Mouse (Mus musculus): ENCODE measurements around the gene Gm17545. TPM values are rescaled to one million over a fixed set of nuclear protein-coding genes. Genes with fewer than 3 reads are reported as not detected.

Gene Gm17545
- total and polyA plus RNA-seq, 3 experiments = not detected

GRCm38 (mm10) chr9:22424719-22425118 is 29.4 kb upstream of the Gm17545 start:
- no peaks in the 10 kb centered on the region for H3K9me3 ChIP-seq (replicated peaks)
- DNase-seq (ENCODE audit: low spot score) (no peak), ATAC-seq (ENCODE audit: extremely low read depth, insufficient number of reproducible peaks, low FRiP score, poor library complexity, severe bottlenecking) (no peak)
- no peak for TF ChIP-seq TAL1 (conservative IDR thresholded peaks at IDR 0.05; ENCODE audit: low read depth, low read length)
- TF ChIP-seq POLR2AphosphoS5 (IDR thresholded peaks at IDR 0.05; ENCODE audit: insufficient replicate concordance, low read depth, low read length) = no peak
- TF ChIP-seq GATA1 (IDR thresholded peaks at IDR 0.05; ENCODE audit: borderline replicate concordance, low read length) = no peak
- TF ChIP-seq CTCF (IDR thresholded peaks at IDR 0.05; ENCODE audit: low read depth, low read length) = no peak
- TF ChIP-seq GATA2 (IDR thresholded peaks at IDR 0.05; ENCODE audit: borderline replicate concordance, low read depth, low read length) = no peak
- no peaks in the 10 kb centered on the region for H3K27me3 ChIP-seq (ENCODE audit: insufficient read depth, low read length)
- peaks cover 11% of the 10 kb centered on the region for H3K4me1 ChIP-seq (ENCODE audit: insufficient read depth, low read depth, low read length)
- peaks cover 54% of the 10 kb centered on the region for H3K36me3 ChIP-seq (replicated peaks)
- H3K4me3 ChIP-seq (ENCODE audit: low read depth, low read length) = no peak overlapping the region

GRCm38 (mm10) chr9:22428028-22428665 is 25.9 kb upstream of the Gm17545 start:
- Histone ChIP-seq H3K36me3 (replicated peaks) (peaks cover 50% of the 10 kb centered on the region), H3K9me3 (replicated peaks) (no peaks in the 10 kb centered on the region), H3K4me1 (ENCODE audit: insufficient read depth, low read depth, low read length) (peaks cover 8% of the 10 kb centered on the region), H3K27me3 (ENCODE audit: insufficient read depth, low read length) (no peaks in the 10 kb centered on the region), H3K4me3 (ENCODE audit: low read depth, low read length) (no peak overlapping the region)
- no peak for ATAC-seq (ENCODE audit: extremely low read depth, insufficient number of reproducible peaks, low FRiP score, poor library complexity, severe bottlenecking)
- no peak for DNase-seq (ENCODE audit: low spot score)
- TF ChIP-seq GATA1 (IDR thresholded peaks at IDR 0.05; ENCODE audit: borderline replicate concordance, low read length) (no peak), GATA2 (IDR thresholded peaks at IDR 0.05; ENCODE audit: borderline replicate concordance, low read depth, low read length) (no peak), CTCF (IDR thresholded peaks at IDR 0.05; ENCODE audit: low read depth, low read length) (no peak), TAL1 (conservative IDR thresholded peaks at IDR 0.05; ENCODE audit: low read depth, low read length) (no peak), POLR2AphosphoS5 (IDR thresholded peaks at IDR 0.05; ENCODE audit: insufficient replicate concordance, low read depth, low read length) (no peak)

- no peak for DNase-seq (ENCODE audit: low spot score)
- TF ChIP-seq CTCF (IDR thresholded peaks at IDR 0.05; ENCODE audit: low read depth, low read length) (no peak), POLR2AphosphoS5 (IDR thresholded peaks at IDR 0.05; ENCODE audit: insufficient replicate concordance, low read depth, low read length) (no peak), GATA2 (IDR thresholded peaks at IDR 0.05; ENCODE audit: borderline replicate concordance, low read depth, low read length) (no peak), GATA1 (IDR thresholded peaks at IDR 0.05; ENCODE audit: borderline replicate concordance, low read length) (no peak), TAL1 (conservative IDR thresholded peaks at IDR 0.05; ENCODE audit: low read depth, low read length) (no peak)
- Histone ChIP-seq H3K9me3 (replicated peaks) (no peaks in the 10 kb centered on the region), H3K4me3 (ENCODE audit: low read depth, low read length) (no peak overlapping the region), H3K36me3 (replicated peaks) (peaks cover 53% of the 10 kb centered on the region), H3K27me3 (ENCODE audit: insufficient read depth, low read length) (no peaks in the 10 kb centered on the region), H3K4me1 (ENCODE audit: insufficient read depth, low read depth, low read length) (peaks cover 8% of the 10 kb centered on the region)
- no peak for ATAC-seq (ENCODE audit: extremely low read depth, insufficient number of reproducible peaks, low FRiP score, poor library complexity, severe bottlenecking)
These were observed 25.3 kb upstream of the Gm17545 start for GRCm38 (mm10) chr9:22428666-22429410.

- Histone ChIP-seq H3K4me3 (ENCODE audit: low read depth, low read length) (no peak overlapping the region), H3K4me1 (ENCODE audit: insufficient read depth, low read depth, low read length) (peaks cover 8% of the 10 kb centered on the region), H3K27me3 (ENCODE audit: insufficient read depth, low read length) (no peaks in the 10 kb centered on the region), H3K9me3 (replicated peaks) (no peaks in the 10 kb centered on the region), H3K36me3 (replicated peaks) (peaks cover 53% of the 10 kb centered on the region)
- ATAC-seq (ENCODE audit: extremely low read depth, insufficient number of reproducible peaks, low FRiP score, poor library complexity, severe bottlenecking) (no peak), DNase-seq (ENCODE audit: low spot score) (peak; percentile 11)
- TF ChIP-seq TAL1 (conservative IDR thresholded peaks at IDR 0.05; ENCODE audit: low read depth, low read length) (no peak), CTCF (IDR thresholded peaks at IDR 0.05; ENCODE audit: low read depth, low read length) (no peak), GATA1 (IDR thresholded peaks at IDR 0.05; ENCODE audit: borderline replicate concordance, low read length) (no peak), POLR2AphosphoS5 (IDR thresholded peaks at IDR 0.05; ENCODE audit: insufficient replicate concordance, low read depth, low read length) (no peak), GATA2 (IDR thresholded peaks at IDR 0.05; ENCODE audit: borderline replicate concordance, low read depth, low read length) (no peak)
These were observed 24.4 kb upstream of the Gm17545 start for GRCm38 (mm10) chr9:22429533-22430241.

GRCm38 (mm10) chr9:22430315-22430840 is 23.7 kb upstream of the Gm17545 start:
- Histone ChIP-seq H3K36me3 (replicated peaks) (peaks cover 51% of the 10 kb centered on the region), H3K27me3 (ENCODE audit: insufficient read depth, low read length) (no peaks in the 10 kb centered on the region), H3K4me3 (ENCODE audit: low read depth, low read length) (no peak overlapping the region), H3K4me1 (ENCODE audit: insufficient read depth, low read depth, low read length) (peaks cover 8% of the 10 kb centered on the region), H3K9me3 (replicated peaks) (no peaks in the 10 kb centered on the region)
- ATAC-seq (ENCODE audit: extremely low read depth, insufficient number of reproducible peaks, low FRiP score, poor library complexity, severe bottlenecking) = no peak
- TF ChIP-seq GATA2 (IDR thresholded peaks at IDR 0.05; ENCODE audit: borderline replicate concordance, low read depth, low read length) (no peak), POLR2AphosphoS5 (IDR thresholded peaks at IDR 0.05; ENCODE audit: insufficient replicate concordance, low read depth, low read length) (no peak), CTCF (IDR thresholded peaks at IDR 0.05; ENCODE audit: low read depth, low read length) (no peak), GATA1 (IDR thresholded peaks at IDR 0.05; ENCODE audit: borderline replicate concordance, low read length) (no peak), TAL1 (conservative IDR thresholded peaks at IDR 0.05; ENCODE audit: low read depth, low read length) (no peak)
- peak; percentile 27 for DNase-seq (ENCODE audit: low spot score)

All from G1E (cell line).